Mouse (Mus musculus) fibroblast of lung, adult 2 months (primary cell): ENCODE results near the gene Sirt3.

Experiments
- DNase-seq: peaks from one replicate; pipeline ENCODE4 v3.0.0-alpha.2; 2011; ENCODE audit warnings: low read depth

The Sirt3 gene

DNA sequence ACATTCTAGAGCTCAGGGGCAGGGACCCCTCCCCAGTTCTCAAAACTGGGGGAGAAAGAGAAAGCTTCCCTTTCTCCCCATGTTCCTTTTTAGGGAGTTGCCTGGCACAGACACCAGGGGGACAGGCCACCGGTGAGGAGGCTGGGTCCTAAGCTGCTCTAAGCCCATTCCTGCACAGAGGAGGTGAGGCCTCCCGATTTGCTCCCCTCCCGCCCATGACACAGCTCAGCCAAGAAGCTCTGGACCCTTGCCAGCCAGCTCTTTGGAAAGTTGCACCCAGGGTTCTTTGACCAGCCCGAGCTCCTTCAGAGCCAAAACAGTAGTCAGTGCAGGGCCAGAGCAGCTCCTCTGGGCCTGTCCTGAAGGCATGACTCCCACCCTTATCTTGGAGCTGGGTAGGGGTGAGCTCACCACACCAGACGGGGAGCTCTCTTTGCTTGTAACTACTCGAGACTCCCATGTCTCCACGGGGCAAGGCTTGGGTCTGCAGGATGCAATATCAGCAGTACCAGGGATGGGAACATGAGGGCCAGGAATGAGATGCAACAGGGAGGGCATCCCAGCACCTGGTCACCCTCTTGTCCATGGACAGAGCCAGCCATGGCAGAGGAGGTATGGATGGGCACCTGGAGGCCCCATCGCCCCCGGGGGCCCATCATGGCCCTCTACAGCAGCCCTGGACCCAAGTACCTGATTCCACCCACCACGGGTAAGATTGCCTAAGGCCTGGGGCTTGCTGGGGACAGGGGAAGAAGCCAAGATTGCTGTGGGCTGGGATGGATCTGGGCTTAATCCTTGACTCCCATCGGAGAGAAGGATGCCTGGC is 34.1 kb downstream of the Sirt3 start, which contains the start of gene Odf3:
Odf3 (plus strand) TSS at position 51 of the 826 bp plus-strand sequence.
- no peak for DNase-seq

DNA sequence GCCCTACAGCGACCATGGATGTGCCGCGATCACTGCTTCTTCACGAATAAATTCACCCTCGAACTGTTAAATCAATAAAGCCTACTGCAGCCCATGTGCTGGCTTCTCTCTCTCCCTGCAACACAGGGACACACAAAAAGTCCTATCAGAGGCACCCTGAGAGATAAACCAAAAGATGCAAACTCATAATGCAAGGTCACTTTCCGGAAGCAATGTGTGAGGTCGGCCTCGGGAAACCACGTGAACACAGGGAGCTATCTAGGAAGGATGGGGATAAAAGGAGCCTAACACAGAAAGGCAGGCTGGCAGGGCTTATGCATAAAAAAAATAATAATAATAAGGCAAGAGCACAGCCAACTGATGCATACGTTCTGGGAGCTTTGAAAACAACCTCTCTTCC is 35.4 kb downstream of the Sirt3 start:
- DNase-seq, result no peak

DNA sequence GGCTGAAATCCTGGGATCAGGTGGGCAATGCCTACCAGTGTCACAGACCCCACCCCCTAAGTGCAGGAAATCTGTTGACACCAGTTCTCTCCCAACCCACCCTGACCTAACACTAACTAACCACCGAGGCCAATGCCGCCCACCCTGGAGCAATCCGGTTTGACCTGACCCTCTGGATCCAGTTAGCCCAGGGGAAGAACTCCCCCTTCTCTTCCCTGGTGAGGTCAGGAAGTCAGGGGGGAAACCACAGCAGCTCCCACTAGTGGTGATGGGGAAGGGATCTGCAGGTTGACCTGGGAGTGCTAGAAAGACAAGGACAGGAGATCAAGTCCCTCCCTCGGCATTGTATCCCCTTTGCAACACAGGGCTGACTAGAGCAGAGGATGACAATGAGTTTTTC is 36.4 kb downstream of the Sirt3 start:
- DNase-seq, result no peak

DNA sequence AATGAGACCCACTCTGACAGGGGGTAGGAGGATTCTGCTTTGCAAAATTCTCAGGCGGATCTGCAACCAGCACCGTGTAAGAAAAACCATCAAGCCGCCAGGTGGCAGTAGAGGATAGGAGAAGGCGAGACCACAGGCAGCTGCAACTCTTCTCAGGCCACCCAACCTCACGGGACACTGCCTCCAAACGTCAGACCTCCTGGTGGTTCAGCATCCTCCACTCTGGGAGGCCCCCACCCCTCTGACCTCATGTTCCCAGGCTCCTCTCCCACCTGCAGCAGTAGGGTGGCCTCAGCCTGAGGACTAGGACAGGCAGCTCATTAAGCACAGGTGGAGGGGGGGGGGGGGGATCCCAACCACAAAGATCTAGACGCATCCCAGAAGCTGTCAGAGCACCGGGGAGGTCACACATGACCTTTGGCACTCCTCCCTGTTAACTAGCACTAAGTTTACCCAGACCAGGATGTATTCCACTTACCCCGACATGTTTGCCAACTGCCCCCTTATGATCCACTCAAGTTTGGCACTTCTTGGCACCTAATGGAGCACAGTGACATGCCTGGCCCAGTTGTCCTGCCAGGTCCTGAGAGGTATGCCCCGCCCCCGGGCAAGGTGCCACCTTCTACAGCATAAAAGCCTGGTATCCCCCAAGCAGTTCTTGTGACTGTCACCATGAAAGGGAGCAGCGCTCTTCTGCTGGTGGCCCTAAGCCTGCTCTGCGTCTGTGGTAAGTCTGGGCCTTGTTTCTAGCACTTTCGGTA is 37.0 kb downstream of the Sirt3 start, which contains the start of gene Scgb1c1:
Scgb1c1 (plus strand) TSS at position 643 of the 761 bp plus-strand sequence.
- no peak for DNase-seq

DNA sequence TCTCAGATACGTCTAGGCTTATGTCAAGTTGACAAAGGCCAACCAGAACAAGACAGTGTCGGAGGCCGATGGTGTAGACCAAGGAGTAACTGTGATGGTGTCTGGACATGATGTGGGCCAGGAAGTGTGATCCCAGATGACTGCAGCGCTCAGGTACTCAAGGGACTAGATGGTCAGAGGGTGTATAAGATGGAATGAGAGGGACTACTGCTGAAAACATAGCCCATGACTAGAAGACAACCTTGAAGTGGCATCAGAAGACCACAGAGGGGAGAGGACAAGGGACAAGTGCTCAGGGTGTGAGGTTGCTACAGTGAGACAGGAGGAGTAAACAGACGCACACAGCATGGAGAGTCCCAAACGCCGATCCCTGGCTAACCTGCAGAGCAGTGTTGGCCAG is 38.3 kb downstream of the Sirt3 start:
- no peak for DNase-seq

DNA sequence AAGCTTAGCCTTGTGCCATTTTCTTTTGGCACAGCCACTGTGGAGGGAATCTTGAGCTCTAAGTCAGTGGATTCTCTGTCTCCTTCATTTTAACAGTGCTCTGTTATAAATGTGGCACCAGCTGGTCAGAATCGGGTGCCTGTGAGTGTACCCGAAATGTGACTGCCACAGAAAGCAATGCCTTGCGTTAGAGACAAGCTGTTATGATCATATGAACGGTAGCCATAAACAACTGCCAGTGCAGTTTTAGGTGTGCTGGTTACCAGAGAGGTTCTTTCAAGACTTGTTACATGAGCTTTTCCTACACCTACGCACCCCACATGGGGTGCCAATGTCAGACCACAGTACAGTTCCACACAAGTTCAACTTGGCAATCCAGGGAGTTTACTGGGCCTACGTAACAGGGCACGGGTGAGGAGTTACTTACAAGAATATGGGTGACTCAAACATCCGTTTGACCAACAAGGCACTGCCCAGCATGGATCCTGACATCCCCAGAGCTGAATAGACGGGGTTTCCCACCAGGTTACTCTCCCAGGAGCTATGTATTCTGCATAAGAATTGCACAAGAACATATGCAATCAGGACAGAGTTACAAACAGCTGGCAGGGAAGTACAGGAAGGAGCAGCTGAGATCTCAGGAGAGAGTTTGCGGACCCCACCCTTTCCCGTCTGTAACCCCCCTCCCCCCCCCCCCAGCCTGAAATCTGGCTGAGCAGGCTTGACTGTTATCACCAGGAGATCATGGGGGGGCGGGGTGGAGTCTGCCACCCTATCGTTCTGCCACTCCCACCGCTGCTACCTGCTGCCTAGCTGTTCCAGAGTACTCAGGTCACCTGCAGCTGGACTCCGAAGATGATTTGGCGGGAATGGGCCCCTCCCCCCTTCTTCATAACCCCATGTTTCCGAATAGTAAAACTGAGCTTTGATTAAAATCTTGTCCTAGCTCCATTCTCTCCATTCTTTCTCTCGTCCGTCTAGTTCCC is 41.1 kb downstream of the Sirt3 start:
- no peak for DNase-seq

DNA sequence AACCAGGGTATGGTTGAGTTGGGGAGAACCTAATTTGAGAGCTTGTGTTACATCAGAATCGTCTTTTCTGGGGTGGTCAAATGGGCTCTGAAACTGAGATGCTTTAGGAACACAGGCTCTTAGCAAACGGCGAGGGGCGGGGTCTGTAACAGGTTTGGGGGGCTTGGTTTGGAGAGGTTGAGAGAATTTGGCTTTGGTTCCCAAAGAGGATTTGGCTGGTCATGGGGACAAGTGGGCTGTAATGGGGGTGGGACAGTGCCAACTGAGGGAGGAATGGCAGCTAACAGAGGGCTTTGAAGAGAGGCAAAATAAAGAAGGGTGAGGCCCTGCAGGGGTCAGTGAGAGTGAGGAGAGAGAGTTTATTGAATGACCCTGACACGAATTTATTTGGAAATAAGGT is 42.6 kb downstream of the Sirt3 start:
- no peak for DNase-seq

DNA sequence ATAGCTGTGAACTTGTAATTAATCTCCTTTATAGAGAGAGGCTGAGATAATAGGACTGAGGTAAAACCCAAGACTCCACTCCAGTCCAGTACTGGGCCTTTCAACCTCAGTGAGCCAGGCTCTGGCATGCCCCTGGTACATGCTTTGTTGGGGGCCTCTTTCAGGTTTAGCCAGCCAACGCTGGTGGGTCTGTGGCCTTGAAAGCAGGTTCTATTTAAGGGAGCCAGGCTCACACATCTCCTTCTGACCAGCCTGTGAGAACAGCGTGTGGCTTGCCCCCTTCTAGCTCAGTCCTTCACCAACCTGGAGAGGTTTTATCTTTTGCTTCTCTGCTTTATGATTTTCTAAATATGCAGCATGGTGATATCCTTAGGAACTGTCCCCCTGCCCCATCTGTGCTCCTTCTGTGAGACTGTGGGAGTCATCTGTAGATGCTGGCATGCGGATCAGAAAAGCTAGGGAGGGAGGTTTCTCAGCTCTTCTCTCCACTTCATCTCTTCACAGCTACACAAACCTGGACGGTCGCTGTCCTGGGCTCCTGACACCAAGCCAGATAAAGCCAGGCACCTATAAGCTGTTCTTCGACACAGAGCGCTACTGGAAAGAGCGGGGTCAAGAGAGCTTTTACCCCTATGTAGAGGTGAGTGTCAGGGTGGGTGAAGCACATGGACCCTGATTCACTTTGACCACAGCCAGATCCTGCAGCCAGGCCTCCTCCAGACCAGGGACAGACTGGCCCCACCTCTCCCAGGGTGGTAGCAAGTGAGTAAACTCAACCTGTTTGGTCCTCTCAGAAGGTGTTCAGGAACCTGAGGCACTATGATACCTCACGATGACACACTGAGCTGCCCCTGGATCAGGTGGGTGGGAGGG is 45.6 kb downstream of the Sirt3 start:
- DNase-seq, result no peak

DNA sequence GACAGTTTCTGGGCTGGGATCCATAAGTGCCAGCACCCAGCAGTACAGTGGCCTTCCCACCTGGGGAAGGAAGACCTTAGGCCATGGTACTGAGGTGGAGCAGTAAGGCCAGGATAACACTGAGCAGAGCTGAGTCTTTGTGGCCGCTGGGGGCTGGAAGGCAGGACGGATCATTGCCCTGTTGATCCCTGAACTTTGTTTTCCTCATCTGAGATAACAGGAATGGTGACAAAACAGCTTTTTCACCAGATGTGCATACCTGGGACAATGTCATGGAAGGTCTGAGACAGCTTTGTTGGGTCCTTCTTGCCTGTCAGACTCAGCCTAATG is 46.4 kb downstream of the Sirt3 start:
- DNase-seq, result no peak

DNA sequence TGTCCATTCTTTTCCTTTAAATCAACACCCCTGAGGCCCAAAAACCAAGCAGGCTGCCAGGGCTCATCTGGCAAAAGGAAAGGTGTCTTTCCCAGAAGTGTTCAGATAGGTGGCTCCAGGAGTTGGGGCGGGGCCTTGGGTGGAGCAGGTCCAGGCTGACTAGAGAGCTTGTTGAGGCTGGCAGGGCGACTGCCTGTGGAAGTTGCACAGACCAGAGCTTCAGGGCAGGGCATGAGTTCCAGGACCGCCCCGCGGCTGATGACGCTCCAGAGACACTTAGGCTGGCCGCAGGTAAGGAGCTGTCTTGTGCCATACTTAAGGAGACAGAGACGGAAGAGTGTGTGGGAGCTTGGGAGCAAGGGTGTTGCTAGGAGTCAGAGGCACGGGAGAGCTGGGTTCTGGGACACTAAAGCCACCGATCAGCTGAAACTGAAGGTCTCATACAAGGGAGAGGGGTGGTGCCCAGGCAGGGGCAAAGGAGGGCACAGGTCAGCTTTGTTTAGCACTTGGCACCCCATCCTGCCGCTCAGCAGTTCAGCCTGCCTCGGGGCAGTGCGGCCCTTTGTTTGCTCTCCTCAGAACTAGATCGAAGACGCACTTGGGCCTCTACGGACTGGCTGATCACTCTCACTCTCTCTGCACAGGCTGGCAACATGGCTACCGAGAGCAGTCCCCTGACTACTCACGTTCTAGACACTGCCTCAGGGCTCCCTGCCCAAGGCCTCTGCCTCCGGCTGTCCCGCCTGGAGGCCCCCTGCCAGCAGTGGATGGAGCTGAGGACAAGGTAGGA is 46.9 kb downstream of the Sirt3 start, which contains the start of gene Urah:
Urah (plus strand) TSS at position 51 of the 790 bp plus-strand sequence.
- no peak for DNase-seq

DNA sequence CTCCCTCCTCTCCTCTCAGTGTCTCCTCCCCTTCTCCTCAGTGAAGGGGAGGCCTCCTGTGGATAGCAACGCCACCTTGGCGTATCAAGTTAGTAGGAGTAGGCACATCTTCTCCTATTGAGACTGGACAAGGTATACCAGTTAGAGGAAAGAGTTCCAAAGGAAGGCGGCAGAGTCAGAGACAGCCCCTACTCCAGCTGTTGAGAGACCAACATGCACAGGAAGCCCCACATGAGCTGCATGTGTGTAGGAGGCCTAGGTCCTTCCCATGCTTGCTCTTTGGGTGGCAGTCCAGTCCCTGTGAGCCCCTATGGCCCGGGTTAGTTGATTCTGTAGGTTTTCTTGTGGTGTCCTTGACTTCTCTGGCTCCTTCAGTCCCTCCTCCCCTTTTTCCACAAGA is 48.8 kb downstream of the Sirt3 start:
- DNase-seq, result no peak

DNA sequence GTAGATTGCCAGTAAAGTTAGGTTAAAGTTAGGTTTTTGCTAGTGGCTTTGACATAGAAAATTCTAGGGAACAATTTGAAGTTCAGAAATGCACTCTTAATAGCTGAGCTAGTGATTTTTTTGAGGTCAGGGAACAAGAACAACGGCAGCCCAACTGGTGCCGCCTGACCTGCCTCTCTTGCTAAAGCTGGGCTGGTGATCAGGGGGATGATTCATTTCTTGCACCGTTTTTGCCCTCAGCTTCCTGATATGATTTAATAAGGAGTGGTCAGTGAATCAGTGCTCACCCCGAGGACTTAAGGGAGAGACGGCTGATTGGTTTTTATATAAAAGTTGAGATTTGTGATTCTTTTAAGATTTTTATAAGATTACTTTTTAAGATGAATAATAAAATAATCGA is 50.7 kb downstream of the Sirt3 start:
- DNase-seq, result peak; percentile 71

DNA sequence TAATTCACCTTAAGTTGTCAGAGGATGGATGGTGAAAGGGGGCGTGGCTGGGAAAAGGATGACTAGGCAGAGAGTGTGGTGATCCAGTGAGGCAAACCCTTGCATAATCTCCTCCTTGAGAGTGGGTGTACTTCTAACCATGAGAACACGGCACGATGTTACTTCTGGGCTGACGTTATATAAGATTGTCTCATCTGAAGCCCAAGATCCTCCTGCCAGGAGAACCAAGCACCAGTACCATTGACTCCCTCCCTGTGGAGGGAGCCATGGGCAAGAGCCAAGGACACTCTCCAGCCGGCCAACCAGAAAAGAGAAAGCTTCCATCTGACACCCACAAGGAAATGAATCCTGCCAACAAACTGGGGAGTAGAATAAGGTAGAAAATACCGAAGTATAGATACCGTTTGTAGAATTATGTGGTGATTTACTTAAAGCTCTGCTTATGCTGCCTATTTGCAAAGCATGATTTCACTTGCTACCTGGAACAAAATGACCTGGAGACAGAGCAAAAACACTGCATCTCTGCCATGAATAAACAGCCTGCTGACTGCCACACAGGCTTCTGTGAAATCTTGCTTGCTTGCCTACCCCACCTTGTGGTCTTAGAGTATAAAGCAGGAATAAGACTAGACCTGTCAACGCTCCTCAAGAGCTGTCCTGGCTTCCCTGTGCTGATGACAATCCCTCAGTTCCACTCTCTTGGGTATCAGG is 53.8 kb downstream of the Sirt3 start:
- peak; percentile 57 for DNase-seq

DNA sequence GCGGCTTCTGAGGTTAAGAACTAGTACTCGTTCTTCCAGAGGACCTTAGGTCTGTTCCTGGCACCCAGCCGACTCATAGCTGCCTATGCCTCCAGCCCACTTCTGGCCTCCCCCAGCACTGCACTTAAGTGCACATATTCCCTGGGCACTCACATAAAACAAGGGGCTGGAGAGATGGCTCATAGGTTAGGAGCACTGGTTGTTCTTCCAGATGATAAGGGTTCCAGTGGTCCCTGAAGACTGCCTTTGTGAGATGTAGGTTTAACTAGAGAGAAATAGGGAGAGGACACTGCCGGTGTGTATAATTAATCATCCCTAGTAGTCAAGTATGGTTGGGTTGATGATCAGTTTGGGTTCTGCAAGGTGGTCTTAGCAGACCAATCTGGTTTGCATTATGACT is 59.4 kb downstream of the Sirt3 start:
- no peak for DNase-seq

DNA sequence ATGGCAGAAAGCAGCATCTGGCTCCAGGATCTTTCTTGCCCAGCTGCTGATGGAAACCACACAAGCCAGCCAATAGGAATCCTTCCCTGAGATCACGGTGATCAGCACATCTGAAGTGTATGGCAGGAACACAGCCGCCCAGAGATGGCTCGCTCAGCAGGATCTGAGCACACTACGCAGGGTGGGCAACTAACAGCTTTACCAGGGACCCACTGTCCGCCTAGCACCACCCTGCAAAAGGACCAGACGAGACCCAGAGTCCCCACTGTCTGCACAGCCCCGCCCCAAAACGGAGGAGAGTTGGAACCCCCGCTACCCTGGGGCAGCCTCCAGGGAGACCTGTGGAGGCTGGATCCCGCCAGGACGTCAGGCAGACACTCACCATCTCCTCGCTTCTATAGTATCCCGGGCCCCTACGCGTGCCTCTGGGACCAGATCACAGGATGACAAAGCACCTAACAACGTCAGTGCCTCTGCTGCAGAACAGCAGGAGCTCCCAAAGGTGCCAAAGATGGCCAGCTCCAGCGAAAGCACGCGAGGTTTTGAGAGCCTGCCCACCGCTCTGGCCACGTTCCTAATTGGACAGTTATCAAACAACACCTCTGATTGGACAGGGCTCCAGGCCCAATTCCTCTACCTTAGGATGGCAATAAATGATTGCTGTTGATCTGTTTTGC is 60.3 kb downstream of the Sirt3 start, which contains the start of gene Zfp941:
Zfp941 (minus strand) TSS at position 526 of the 677 bp plus-strand sequence.
- DNase-seq, result no peak

DNA sequence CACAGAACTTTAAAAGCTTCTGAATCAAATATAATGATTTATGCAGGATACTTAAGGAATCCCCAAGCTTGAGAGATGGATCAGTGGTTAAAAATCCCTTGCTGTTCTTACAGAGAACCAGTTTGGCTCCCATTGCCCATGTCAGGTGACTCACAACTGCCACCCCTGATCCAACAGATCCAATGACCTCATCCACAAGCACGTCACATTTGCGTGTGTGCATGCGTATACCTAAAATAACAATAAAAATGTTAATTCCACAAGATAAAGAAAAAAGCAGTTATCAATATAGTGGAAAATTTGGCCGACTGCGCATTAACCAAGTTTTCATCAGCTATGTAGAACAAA is 60.8 kb downstream of the Sirt3 start:
- DNase-seq, result no peak

DNA sequence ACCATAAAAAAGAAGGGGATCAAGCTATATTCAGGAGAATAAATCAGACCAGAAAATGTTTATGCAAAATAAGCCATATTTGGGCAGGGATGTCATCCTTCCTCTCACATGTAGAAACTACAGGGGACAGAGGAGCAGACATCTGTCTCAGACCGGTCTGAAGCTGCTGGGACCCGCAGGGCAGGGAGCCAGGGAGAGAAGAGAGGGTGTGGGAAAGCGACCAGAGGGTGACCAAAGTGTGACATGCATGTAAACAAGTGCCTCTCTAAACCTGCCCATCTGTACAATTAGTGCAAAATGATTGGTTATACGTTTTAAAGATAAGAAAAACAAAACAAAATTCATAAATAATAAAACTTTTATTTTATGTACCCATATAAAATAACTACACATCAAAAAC is 61.9 kb downstream of the Sirt3 start:
- no peak for DNase-seq
